Mouse (Mus musculus) lung, embryonic 14.5 days (tissue): ENCODE measurements at regions not wholly inside any gene's neighbourhood (a gene's known extent, or its start where the extent isn't known, plus 50 kb on each side); places are given as distances from the start of the nearest gene placed in this dataset.
A peak's percentile ranks its signal among the peaks of the same experiment; 100 is the strongest.

Experiments used
- ATAC-seq: fragments of 200-750 bp; cut with Nextera tagmentation; 2 replicates; pipeline ENCODE4 v1.8.0; 2017; ENCODE audit warnings: mild to moderate bottlenecking, moderate TSS enrichment, moderate library complexity; ENCODE audit not compliant: insufficient read depth
- DNase-seq: peaks from one replicate; pipeline ENCODE4 v3.0.0-alpha.2; 2015
- H3K27ac ChIP-seq: fragments of 300-500 bp; sonication (generic); 2 replicates; pipeline ENCODE4 v1.5.1; 2014; ENCODE audit warnings: low read depth, mild to moderate bottlenecking, moderate library complexity
- H3K27me3 ChIP-seq: fragments of 300-500 bp; sonication (generic); 2 replicates; pipeline ENCODE4 v1.6.1; 2014; ENCODE audit warnings: low read length, control low read depth; ENCODE audit not compliant: insufficient read depth
- H3K36me3 ChIP-seq: fragments of 300-500 bp; sonication (generic); 2 replicates; pipeline ENCODE4 v1.6.1; 2014; ENCODE audit warnings: control low read depth; ENCODE audit not compliant: insufficient read depth
- H3K4me1 ChIP-seq: fragments of 300-500 bp; sonication (generic); 2 replicates; pipeline ENCODE4 v1.6.1; 2014; ENCODE audit warnings: antibody characterized with exemption, control low read depth; ENCODE audit not compliant: insufficient read depth
- H3K4me2 ChIP-seq: fragments of 300-500 bp; sonication (generic); 2 replicates; pipeline ENCODE4 v1.6.1; 2014; ENCODE audit warnings: mild to moderate bottlenecking
- H3K4me3 ChIP-seq: fragments of 300-500 bp; sonication (generic); 2 replicates; pipeline ENCODE4 v1.5.1; 2014; ENCODE audit warnings: low read depth, low read length
- H3K9ac ChIP-seq: fragments of 300-500 bp; sonication (generic); 2 replicates; pipeline ENCODE4 v1.6.1; 2014
- H3K9me3 ChIP-seq: fragments of 300-500 bp; sonication (generic); 2 replicates; pipeline ENCODE4 v1.6.1; 2016; ENCODE audit warnings: low read depth, low read length, control low read depth
- CTCF ChIP-seq: IDR thresholded peaks from 2 replicates; pipeline ENCODE4 v1.5.1; 2016; ENCODE audit warnings: antibody characterized with exemption, low read depth

DNA sequence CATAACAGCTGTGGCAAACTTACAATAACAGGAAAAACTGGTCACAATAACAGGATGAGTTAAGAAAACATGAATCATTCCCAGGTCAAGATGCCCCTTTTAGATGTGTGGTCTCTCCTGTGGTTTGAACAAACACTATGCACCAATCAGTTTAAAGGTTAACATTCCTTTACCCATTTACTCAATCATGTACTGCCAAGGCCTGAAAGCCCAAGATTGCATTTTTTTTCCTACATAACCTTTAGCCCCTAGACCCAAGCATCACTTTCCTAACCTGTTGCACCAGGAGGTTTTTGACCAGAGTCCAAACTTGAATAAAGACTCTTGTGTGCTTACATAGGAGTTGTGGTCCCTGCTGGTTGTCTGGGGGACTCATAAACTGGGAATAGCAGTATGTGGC lies 78.3 kb downstream of the Gpr143 start:
- ATAC-seq: no peak

More for the DNA sequence above, 78.3 kb downstream of the Gpr143 start:
- Histone ChIP-seq H3K4me2 (no peak overlapping the region), H3K27me3 (no peaks in the 10 kb centered on the region), H3K9ac (no peak overlapping the region), H3K27ac (no peak overlapping the region), H3K4me3 (no peak overlapping the region), H3K9me3 (no peaks in the 10 kb centered on the region), H3K4me1 (no peaks in the 10 kb centered on the region), H3K36me3 (no peaks in the 10 kb centered on the region)
- TF ChIP-seq CTCF: no peak
- DNase-seq: peak; percentile 4
